Mouse (Mus musculus): Measurements from ENCODE around the gene Psmd13. TPM values are rescaled to one million over a fixed set of nuclear protein-coding genes. Genes with fewer than 3 reads are reported as not detected.

Gene Psmd13
- polyA plus RNA-seq, 1 experiment from 2014 or later = 270 TPM

- H3K27ac ChIP-seq = no peak within 1 kb of the TSS
- whole genome bisulfite sequencing = 63% methylated on average over 11 of the region's 11 CpGs
These were observed 33.8 kb upstream of the Psmd13 start, which contains the start of gene Odf3 for GRCm38 (mm10) chr7:140847755-140848580. Odf3 (plus strand) TSS chr7:140847805.

GRCm38 (mm10) chr7:140848591-140848990 is 33.2 kb upstream of the Psmd13 start:
- WGBS = 91% methylated on average over 10 of the region's 10 CpGs
- H3K4me3 ChIP-seq = no peak overlapping the region

More at GRCm38 (mm10) chr7:140847755-140848580, 33.8 kb upstream of the Psmd13 start, which contains the start of gene Odf3:
- H3K36me3 ChIP-seq = peaks cover 19% of the 10 kb centered on the region
- H3K4me3 ChIP-seq = no peak within 1 kb of the TSS
- no peaks in the 10 kb centered on the region for H3K4me1 ChIP-seq
- DNase-seq (ENCODE audit: low spot score) = no peak
- H3K27me3 ChIP-seq (ENCODE audit: insufficient read depth, poor library complexity, severe bottlenecking) = peaks cover 41% of the 10 kb centered on the region
- H3K9me3 ChIP-seq = no peaks in the 10 kb centered on the region

DNA sequence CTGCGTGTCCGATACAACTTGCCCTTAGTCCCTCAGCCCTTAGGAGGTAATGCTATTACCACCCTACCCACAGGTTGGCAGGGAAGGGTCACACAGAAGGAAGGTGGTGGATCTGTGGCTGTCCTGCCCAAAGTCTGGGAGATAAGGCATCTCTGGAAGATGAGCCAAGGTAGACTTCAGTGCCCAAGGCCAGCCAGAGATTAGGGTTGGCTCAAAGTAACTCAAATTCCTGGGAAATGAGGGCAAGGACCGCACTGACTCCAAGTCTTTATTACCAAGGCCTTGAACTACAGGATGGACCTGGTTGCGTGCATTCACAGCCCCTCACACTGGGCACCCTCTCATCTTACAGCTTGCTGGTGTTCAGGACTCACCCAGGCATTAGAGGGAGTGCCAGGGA is 29.9 kb upstream of the Psmd13 start:
- peaks cover 39% of the 10 kb centered on the region for H3K36me3 ChIP-seq
- H3K27ac ChIP-seq = no peak overlapping the region
- no peak for DNase-seq (ENCODE audit: low spot score)
- no peaks in the 10 kb centered on the region for H3K9me3 ChIP-seq
- H3K27me3 ChIP-seq (ENCODE audit: insufficient read depth, poor library complexity, severe bottlenecking) = peaks cover 14% of the 10 kb centered on the region; the same call in 1 of the 2 replicates
- 86% methylated on average over 4 of the region's 4 CpGs for WGBS
- peaks cover 13% of the 10 kb centered on the region for H3K4me1 ChIP-seq
- H3K4me3 ChIP-seq = no peak overlapping the region

More at GRCm38 (mm10) chr7:140848591-140848990, 33.2 kb upstream of the Psmd13 start:
- no peak for DNase-seq (ENCODE audit: low spot score)
- no peak overlapping the region for H3K27ac ChIP-seq
- peaks cover 35% of the 10 kb centered on the region for H3K27me3 ChIP-seq (ENCODE audit: insufficient read depth, poor library complexity, severe bottlenecking)
- H3K36me3 ChIP-seq = peaks cover 25% of the 10 kb centered on the region
- H3K9me3 ChIP-seq = no peaks in the 10 kb centered on the region
- no peaks in the 10 kb centered on the region for H3K4me1 ChIP-seq

- peaks cover 21% of the 10 kb centered on the region for H3K4me1 ChIP-seq
- H3K27me3 ChIP-seq (ENCODE audit: insufficient read depth, poor library complexity, severe bottlenecking) = peaks cover under 1% of the 10 kb centered on the region; the same call in 1 of the 2 replicates
- 84% methylated on average over 9 of the region's 9 CpGs for WGBS
- H3K9me3 ChIP-seq = no peaks in the 10 kb centered on the region
- no peak overlapping the region for H3K4me3 ChIP-seq
- DNase-seq (ENCODE audit: low spot score) = no peak
- no peak overlapping the region for H3K27ac ChIP-seq
- peaks cover 39% of the 10 kb centered on the region for H3K36me3 ChIP-seq
These were observed 28.4 kb upstream of the Psmd13 start for GRCm38 (mm10) chr7:140853386-140853785.

- Histone ChIP-seq H3K27me3 (ENCODE audit: insufficient read depth, poor library complexity, severe bottlenecking) (no peaks in the 10 kb centered on the region), H3K36me3 (peaks cover 50% of the 10 kb centered on the region), H3K27ac (no peak overlapping the region), H3K9me3 (no peaks in the 10 kb centered on the region), H3K4me1 (peaks cover 32% of the 10 kb centered on the region), H3K4me3 (0 out of 2 replicates have a peak overlapping the region, but pooled peaks have one; percentile 83)
- DNase-seq (ENCODE audit: low spot score) = no peak
- WGBS = 92% methylated on average over 18 of the region's 18 CpGs
These were observed 27.3 kb upstream of the Psmd13 start for GRCm38 (mm10) chr7:140854483-140854882.

DNA sequence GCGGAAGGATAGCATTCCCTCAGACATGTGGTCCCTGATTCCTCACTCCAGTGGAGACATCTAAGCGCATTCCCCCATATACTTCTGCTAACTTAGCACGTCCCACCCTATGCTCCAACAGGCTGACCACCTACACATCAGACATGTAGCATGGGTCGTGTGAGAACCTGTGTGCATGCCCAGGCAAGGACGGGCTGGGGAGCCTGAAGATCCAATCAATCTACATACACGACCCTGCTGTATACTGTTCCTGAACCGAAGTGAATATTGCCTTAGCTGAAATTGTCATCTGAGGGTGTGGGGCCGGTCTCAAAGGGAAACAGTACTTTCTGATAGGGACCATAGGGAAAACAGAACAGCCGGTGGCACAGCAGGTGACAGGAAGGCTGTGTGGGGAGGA is 26.6 kb upstream of the Psmd13 start:
- Histone ChIP-seq H3K9me3 (no peaks in the 10 kb centered on the region), H3K27me3 (ENCODE audit: insufficient read depth, poor library complexity, severe bottlenecking) (no peaks in the 10 kb centered on the region), H3K27ac (peak overlapping the region; percentile 91), H3K36me3 (peaks cover 57% of the 10 kb centered on the region), H3K4me1 (peaks cover 34% of the 10 kb centered on the region), H3K4me3 (peak overlapping the region; percentile 83)
- WGBS = 70% methylated on average over 9 of the region's 9 CpGs
- no peak for DNase-seq (ENCODE audit: low spot score)

- peak within 1 kb of the TSS; percentile 91 for H3K27ac ChIP-seq
- DNase-seq (ENCODE audit: low spot score) = peak; percentile 97
- H3K36me3 ChIP-seq = peaks cover 65% of the 10 kb centered on the region
- under 1% methylated on average over 51 of the region's 51 CpGs for WGBS
- H3K27me3 ChIP-seq (ENCODE audit: insufficient read depth, poor library complexity, severe bottlenecking) = no peaks in the 10 kb centered on the region
- H3K4me1 ChIP-seq = peaks cover 34% of the 10 kb centered on the region
- H3K4me3 ChIP-seq = peak within 1 kb of the TSS; percentile 83
- no peaks in the 10 kb centered on the region for H3K9me3 ChIP-seq
These were observed 25.6 kb upstream of the Psmd13 start, which contains the start of gene Gm45785 for GRCm38 (mm10) chr7:140855860-140856784. Gm45785 (minus strand) TSS chr7:140856331.

DNA sequence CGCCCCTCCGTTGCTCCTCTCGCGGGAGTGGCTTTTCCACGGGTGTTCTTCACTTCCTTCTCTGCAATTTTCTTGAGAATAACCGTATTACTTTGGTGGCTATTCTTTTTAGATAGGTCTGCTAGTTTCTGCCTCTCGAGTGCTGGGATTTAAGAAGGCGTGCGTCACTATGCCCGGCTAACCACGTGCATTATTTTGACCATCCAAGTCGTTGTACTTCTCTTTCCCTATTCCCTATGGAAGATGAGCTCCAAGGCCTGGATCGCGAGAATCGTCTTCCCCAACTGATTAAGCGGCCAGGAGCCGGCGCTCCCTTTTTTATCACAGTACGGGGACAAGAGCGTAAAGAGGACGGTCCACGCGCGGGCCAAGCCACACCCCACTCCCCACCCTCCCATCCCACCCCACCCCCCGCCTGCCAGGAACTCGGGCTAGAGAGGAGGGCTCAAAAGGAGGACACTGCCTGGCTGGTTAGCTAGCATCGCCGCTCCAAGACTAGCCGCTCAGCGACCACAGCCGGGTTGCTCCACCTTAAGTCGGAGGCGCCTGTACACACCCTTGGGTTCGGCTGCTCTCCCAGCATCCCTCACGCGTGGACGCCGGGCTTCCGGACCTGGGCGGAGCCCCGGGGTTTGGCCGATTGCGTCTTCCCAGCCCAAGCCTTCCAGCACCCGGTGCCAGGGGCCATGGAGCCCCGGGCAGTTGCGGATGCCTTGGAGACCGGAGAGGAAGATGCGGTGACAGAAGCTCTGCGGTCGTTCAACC is 24.8 kb upstream of the Psmd13 start, which contains the start of gene Ric8a:
TSS of gene Ric8a (plus strand) at position 173 of the 765 bp plus-strand sequence.
- H3K27ac ChIP-seq = peak within 1 kb of the TSS; percentile 91
- H3K9me3 ChIP-seq = no peaks in the 10 kb centered on the region
- H3K4me3 ChIP-seq = peak within 1 kb of the TSS; percentile 83
- H3K4me1 ChIP-seq = peaks cover 34% of the 10 kb centered on the region
- DNase-seq (ENCODE audit: low spot score) = peak; percentile 95
- under 1% methylated on average over 49 of the region's 50 CpGs for WGBS
- H3K27me3 ChIP-seq (ENCODE audit: insufficient read depth, poor library complexity, severe bottlenecking) = no peaks in the 10 kb centered on the region
- peaks cover 66% of the 10 kb centered on the region for H3K36me3 ChIP-seq

GRCm38 (mm10) chr7:140857550-140858505 is 23.9 kb upstream of the Psmd13 start, which contains the start of gene Bet1l:
Bet1l (minus strand) TSS chr7:140857577.
- H3K27ac ChIP-seq = peak within 1 kb of the TSS; percentile 91
- peaks cover 66% of the 10 kb centered on the region for H3K36me3 ChIP-seq
- WGBS = 38% methylated on average over 40 of the region's 40 CpGs
- no peak for DNase-seq (ENCODE audit: low spot score)
- no peaks in the 10 kb centered on the region for H3K27me3 ChIP-seq (ENCODE audit: insufficient read depth, poor library complexity, severe bottlenecking)
- H3K4me1 ChIP-seq = peaks cover 34% of the 10 kb centered on the region
- no peaks in the 10 kb centered on the region for H3K9me3 ChIP-seq
- H3K4me3 ChIP-seq = peak within 1 kb of the TSS; percentile 83

- peaks cover 66% of the 10 kb centered on the region for H3K36me3 ChIP-seq
- 89% methylated on average over 8 of the region's 8 CpGs for WGBS
- H3K4me3 ChIP-seq = 0 out of 2 replicates have a peak overlapping the region, but pooled peaks have one; percentile 83
- H3K27ac ChIP-seq = peak overlapping the region; percentile 91; the same call in 1 of the 2 replicates
- H3K4me1 ChIP-seq = peaks cover 34% of the 10 kb centered on the region
- no peaks in the 10 kb centered on the region for H3K27me3 ChIP-seq (ENCODE audit: insufficient read depth, poor library complexity, severe bottlenecking)
- H3K9me3 ChIP-seq = no peaks in the 10 kb centered on the region
- DNase-seq (ENCODE audit: low spot score) = no peak
These were observed 23.0 kb upstream of the Psmd13 start for GRCm38 (mm10) chr7:140858746-140859145.

DNA sequence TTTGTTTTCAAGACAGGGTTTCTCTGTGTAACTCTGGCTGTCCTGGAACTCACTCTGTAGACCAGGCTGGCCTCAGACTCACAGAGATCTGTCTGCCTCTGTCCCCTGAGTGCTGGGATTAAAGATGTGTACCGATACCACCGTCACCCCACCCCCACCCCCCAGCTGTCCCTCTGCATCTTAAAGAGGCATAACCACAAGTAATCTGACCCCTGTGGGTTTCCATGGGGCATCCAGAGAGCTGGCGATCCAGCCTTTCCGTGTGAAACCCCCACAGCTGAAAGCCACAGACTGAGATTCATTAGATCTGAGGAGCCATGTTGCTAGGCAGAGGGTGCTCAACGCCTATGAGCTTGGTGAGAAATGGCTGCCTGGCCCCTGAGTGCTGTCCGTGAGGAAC is 21.8 kb upstream of the Psmd13 start:
- Histone ChIP-seq H3K9me3 (no peaks in the 10 kb centered on the region), H3K36me3 (peaks cover 67% of the 10 kb centered on the region), H3K4me1 (peaks cover 28% of the 10 kb centered on the region), H3K27ac (no peak overlapping the region), H3K4me3 (no peak overlapping the region), H3K27me3 (ENCODE audit: insufficient read depth, poor library complexity, severe bottlenecking) (no peaks in the 10 kb centered on the region)
- 83% methylated on average over 6 of the region's 6 CpGs for WGBS
- no peak for DNase-seq (ENCODE audit: low spot score)

Data from heart, embryonic 10.5 days (tissue).